Mouse (Mus musculus): ENCODE results near the gene Lrrc8b.

The Lrrc8b gene

GRCm38 (mm10) chr5:105415198-105415791 is at the start of gene Lrrc8b:
TSS of gene Lrrc8b (plus strand) at chr5:105415775.
- DNase-seq: peak; percentile 99

GRCm38 (mm10) chr5:105381482-105381881 is 34.1 kb upstream of the Lrrc8b start:
- peak; percentile 18 for DNase-seq

DNA sequence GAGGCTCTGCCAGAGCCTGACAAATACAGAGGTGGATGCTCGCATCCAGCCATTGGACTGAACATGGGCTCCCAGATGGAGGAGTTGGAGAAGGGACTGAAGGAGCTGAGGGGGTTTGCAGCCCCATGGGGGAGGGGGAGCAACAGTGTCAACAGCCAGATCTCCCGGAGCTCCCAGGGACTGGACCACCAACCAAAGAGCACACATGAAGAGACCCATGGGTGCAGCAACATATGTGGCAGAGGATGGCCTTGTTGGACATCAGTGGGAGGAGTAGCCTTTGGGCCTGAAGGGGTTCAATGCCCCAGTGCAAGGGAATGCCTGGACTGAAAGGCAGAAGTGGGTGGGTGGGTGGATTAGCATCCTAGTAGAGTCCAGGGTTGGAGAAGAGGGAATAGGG is 25.2 kb upstream of the Lrrc8b start:
- peak; percentile 78 for DNase-seq

DNA sequence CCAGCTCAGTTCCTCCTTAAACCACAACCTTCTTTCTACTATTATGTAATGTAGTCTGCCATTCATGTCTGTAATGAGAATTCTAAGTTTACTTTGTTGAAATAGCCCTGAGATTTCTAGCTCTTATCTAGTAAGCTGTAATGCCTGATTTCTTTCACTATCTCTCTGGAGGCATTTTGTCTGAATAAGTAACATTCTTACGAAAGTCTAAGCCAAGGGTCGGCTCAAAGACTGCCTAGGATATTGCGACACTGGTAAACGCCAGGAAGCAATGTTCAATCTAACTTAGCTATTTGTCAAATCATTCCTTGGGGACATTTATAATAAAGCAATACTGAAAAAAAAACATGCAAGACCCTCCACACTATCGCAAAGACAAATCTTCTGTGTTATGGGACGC is 21.8 kb upstream of the Lrrc8b start:
- DNase-seq: peak; percentile 61

DNA sequence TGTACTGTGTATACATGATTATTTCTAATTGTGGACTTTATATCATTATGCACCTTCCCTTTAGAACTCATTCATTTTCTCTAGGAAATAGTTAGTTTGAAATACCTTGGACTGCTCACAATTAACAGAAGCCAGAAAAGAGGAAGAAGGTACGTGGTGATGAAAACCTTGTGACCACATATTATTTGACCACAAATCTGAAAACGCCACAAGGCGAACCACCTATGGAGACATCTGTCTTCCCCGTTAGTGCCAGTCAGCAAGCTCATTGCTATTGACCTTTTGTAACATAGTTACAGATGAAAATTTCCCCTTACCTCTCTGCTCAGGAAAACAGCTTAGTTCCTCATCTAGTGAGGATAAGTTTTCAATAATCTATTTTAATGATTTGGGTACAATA is 20.4 kb upstream of the Lrrc8b start:
- DNase-seq: peak; percentile 44

DNA sequence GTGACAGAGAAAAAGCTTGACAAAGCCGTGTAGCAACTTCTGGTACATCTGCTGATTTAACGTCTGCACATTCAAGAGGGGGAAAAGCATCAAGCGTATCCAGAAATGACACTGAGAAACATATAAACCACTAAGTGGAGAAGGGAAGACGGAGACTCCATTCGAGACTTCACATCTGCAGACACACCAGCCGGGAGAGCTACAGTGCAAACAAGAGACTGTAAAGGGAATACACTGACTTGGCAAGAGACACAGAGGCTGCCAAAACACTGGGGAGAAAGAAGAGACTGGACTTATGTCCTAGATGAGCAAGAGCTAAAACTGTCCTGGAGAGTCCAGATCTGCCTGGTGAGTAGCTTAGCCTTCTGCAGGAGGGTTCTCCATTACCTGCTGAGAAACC is 16.6 kb upstream of the Lrrc8b start:
- DNase-seq: peak; percentile 59

DNA sequence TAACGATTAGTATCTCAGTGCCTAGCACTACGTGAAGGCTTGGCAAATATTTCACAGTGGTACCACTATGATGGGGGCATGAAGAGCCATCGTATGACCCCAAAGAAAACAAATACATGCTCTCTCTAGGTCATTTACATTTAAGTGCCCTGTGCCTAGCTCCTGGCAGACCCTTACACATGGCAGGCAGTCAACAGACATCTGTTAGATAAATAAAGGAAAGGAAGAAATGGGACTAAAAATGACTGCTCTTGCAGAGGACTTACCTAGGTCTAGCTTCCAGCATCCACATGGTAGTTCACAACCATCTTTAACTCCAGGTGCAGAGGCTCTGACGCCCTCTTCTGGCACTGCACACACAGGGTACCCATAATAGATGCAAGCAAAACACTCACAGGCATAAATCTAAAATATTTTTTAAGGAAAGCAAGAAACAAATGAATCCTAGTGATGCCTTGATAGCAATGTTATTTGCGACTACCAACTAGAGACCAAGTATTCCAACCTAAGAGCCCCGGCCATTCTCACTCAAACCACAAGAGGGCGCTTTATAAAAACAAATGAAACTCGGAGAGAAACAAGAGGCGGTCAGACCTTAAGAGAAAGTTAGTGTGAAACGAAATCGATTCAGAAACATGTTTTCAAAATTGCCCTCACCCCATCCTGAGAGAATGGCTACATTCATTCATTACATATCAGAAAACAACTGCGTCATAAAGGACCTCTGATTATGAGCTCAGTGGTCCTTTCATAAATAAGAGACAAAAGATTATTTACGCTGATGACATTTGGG is 15.7 kb upstream of the Lrrc8b start:
- DNase-seq: peak; percentile 88

- peak; percentile 90 for DNase-seq
These were observed 14.9 kb upstream of the Lrrc8b start for GRCm38 (mm10) chr5:105400424-105401375.

DNA sequence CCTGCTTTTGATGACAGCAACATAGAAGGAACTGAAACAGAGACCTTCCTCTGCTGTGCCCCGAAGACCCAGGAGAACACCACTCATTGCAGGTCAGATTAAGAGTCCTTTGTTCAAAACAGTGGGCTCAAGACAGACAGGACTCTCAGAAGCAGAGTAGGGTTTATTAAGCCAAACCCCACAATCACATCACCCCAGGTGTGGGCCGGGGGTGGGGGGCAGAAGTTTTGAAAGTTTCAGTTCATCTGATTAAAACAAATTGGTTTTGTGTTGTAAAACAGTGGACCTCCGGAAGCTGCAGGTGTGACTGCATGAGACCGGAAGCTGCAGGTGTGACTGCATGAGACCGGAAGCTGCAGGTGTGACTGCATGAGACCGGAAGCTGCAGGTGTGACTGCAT is 14.0 kb upstream of the Lrrc8b start:
- peak; percentile 63 for DNase-seq

GRCm38 (mm10) chr5:105404961-105405360 is 10.6 kb upstream of the Lrrc8b start:
- DNase-seq: peak; percentile 83

DNA sequence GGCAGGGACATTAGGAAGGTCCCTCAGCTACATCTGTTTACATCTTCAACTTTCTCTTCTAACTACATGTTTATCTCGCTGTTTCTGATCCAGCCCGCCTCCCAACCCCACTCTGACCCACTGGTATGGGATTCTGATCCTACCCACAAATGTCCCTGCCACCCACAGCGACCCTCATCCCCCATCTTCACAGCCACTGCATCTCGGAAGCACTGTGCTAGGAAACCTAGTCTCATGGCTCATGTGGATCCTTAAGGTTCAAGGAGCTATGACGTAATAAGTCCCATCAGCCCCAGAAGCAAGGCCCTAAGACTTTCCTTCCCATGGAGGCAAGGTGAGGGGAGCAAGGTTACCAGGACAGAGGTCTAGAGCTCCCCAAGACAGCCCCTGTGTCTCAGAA is 7.9 kb upstream of the Lrrc8b start:
- peak; percentile 79 for DNase-seq

- DNase-seq: peak; percentile 87
These were observed 6.5 kb upstream of the Lrrc8b start for GRCm38 (mm10) chr5:105409092-105409491.

DNA sequence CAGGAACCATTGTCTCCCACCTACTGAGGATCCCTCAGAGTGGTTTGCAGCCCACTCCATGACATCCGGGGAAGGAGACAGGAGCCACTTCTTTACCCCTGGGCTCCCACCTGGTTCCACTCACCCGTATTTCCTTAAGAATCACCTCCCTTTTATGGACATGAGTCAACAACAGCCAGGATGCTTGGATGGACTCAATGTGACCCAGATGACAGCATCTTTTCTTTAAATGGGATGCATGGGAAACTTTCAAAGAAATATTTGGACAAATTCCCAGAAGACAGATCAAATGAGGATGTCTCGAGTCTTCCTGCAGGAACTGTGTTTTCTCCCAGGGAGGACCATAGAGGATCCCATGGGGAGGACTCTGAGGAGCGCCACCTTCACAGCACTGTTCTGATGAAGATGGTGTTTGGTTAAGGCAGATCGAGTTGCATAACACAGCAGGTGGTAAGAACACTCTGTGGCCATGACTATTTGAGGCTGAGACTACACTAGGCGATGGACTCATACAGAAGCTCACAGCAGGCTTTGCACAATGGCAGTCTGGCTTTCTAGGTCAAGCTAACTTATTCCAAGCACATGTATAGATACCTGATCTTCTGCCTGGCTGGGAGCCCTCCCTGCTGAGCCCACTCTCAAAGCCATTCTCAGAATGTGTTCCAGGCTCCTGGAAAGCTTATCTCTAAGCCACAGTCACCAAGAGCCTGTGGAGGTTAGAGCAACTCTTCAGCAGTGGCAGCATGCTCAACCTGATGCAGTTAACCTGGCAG is 4.9 kb upstream of the Lrrc8b start:
- peak; percentile 89 for DNase-seq

DNA sequence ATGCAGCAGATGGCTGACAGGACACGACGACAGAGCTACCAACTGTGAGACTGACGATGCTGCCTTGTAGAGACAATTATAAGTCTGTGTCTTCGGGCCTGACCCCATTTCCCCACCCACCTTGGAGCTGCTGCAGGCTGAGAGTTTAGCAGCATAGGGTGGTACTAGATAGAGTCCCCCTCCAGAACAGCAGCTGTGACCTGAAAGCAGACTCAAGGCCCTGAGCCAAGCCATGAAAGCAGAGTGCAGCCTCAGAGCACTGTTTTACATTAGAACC is 4.3 kb upstream of the Lrrc8b start:
- no peak for DNase-seq

DNA sequence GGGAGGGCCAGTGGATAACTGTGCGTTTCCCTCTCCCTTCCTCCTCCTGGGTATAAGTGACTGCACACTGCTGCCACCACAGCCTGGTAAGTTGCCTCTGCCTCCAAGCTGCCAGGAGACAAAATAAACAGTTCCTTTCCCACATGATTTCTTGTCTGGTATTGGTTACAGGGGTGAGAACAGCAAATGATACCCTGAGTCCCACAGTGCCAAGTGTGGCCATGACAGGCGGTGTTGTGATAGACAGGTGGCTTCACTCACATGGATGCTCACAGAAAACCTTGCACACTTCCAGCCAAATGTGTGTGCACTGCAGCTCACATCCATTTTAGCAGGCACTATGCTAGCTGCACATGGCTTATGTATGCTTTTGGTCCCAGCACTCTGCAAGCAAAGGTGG is 3.8 kb upstream of the Lrrc8b start:
- peak; percentile 88 for DNase-seq

GRCm38 (mm10) chr5:105412634-105413033 is 2.9 kb upstream of the Lrrc8b start:
- peak; percentile 41 for DNase-seq

DNA sequence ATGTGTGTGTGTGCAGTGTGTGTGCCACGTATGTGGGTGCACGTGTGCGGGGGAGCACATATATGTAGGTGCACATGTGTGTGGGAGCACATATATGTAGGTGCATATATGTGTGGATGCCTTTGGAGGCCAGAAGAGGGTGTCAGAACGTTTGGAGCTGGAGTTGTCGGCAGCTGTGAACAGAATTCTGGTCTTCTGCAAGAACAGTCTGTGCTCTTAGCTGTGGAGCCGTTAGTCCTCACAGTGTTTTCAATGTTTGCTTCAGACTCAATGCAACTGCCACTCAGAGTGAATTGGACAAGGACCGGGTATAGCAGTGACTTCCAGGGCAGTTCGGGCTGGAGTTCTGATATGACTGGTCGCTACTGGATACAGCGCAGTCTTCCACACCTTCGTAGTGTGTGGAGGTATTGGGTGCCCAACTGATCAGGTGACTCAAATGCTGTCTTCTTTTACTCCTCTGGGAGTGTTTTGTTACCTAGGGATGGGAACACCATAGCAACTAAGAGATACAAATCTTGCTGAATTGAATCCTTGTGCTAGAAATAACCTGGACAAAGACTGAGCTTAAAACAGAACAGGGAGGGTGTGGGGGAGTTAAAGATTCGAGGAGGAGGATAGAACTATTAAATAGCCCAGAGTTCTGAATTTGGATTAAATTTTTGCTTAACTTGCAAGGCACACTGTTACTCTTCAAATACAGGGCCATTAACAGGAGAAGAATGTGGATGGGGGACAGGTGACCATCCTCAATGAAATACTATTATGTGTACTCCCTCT is 1.0 kb upstream of the Lrrc8b start:
- DNase-seq: peak; percentile 88

DNA sequence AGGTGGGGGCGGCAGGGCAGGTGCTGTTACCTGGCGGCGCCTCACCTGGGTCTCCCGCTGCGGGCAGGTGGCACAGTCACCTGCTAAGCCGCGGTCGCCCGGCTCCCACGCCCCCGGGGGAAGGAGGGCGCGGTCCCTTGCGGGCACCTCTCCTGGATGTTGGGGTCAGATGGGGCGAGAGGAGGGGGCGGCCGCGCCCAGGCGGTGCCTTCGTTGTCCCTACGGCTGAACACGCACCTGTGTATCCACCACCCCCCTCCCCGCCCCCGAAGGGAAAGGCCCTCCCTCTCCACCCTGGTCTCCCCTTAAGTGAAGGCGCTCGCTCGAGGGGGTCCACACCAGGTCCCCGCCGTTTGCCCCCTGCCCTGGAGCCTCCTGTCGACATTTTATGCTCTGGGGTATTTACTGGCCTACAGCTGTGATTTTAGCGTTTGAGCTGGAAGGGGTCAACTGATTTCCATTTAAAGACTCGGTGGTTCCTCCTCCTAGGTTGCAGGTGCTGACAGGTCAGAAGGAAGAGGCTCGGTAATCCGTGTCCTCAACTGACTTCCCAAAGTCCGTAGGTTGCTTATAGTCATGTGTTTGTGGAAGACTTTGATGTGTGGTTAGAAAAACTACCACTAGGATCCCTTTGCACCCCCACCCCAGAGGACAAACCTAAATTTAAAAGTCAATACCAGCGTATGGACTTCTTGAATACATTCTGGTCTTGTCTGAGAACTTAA is 538 bp downstream of the Lrrc8b start:
- DNase-seq: no peak

DNA sequence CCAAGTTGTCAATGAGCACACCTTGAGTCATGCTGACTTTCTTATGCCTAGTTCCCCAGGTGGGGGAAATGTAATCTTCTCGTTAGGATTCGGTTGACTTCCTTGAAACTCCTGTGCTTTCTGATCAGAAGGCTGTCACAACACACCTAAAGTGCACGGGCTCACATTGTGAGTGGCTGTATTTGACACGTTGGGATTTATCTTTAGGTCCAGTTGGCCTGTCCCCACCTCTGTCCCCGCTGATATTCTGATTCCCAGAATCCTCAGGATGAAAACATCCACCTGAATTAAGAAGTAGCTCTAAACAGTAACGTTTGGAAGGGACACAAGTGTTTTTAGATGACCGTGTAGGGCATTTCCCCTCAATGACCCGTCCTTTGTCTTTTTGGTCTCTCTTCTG is 1.6 kb downstream of the Lrrc8b start:
- DNase-seq: peak; percentile 66

GRCm38 (mm10) chr5:105418364-105418763 is 2.8 kb downstream of the Lrrc8b start:
- DNase-seq: peak; percentile 28

GRCm38 (mm10) chr5:105418851-105419250 is 3.3 kb downstream of the Lrrc8b start:
- DNase-seq: no peak

All from heart, adult 11 months (tissue).